Mouse (Mus musculus) heart, adult 2 months (tissue): ENCODE measurements around the gene Erbb4. TPM values are rescaled to one million over a fixed set of nuclear protein-coding genes. Genes with fewer than 3 reads are reported as not detected.

Experiments
- DNase-seq, 2 experiments: peaks; one replicate each; pipeline ENCODE4 v3.0.0; 2021
- H3K27ac ChIP-seq: fragments of 200-600 bp; 2 replicates; pipeline ENCODE4 v1.8.1; 2022
- H3K27me3 ChIP-seq: fragments of 200-500 bp; 2 replicates; pipeline ENCODE4 v1.6.1; 2012; ENCODE audit warnings: mild to moderate bottlenecking, low read length, inconsistent platforms, mixed read lengths; ENCODE audit not compliant: control insufficient read depth, insufficient read depth
- H3K36me3 ChIP-seq: fragments of 200-500 bp; 2 replicates; pipeline ENCODE4 v1.6.1; 2012; ENCODE audit warnings: low read length, inconsistent platforms; ENCODE audit not compliant: control insufficient read depth, insufficient read depth
- H3K4me1 ChIP-seq: fragments of 200-500 bp; 2 replicates; pipeline ENCODE4 v1.6.1; 2011; ENCODE audit warnings: low read length; ENCODE audit not compliant: control insufficient read depth, insufficient read depth
- H3K4me3 ChIP-seq: fragments of 200-600 bp; 2 replicates; pipeline ENCODE4 v1.8.1; 2022
- H3K79me2 ChIP-seq: fragments of 200-500 bp; replicated peaks from 2 replicates; pipeline ENCODE4 v1.6.1; 2012; ENCODE audit warnings: mild to moderate bottlenecking, inconsistent platforms, low read length, moderate library complexity, mixed read lengths; ENCODE audit not compliant: control insufficient read depth, insufficient read depth
- H3K9ac ChIP-seq: fragments of 200-500 bp; 2 replicates; pipeline ENCODE4 v1.6.1; 2012; ENCODE audit warnings: low read depth, mild to moderate bottlenecking, control low read depth, inconsistent platforms, low read length, mixed read lengths
- CTCF ChIP-seq: fragments of 200-600 bp; IDR thresholded peaks from 2 replicates; pipeline ENCODE4 v1.8.1; 2022; ENCODE audit warnings: antibody characterized with exemption, mild to moderate bottlenecking, moderate library complexity
- EP300 ChIP-seq: fragments of 200-500 bp; IDR thresholded peaks from 2 replicates; pipeline ENCODE4 v1.6.1; 2011; ENCODE audit warnings: low read depth, low read length, control low read depth; ENCODE audit not compliant: insufficient read depth
- POLR2A ChIP-seq: fragments of 200-500 bp; IDR thresholded peaks from 2 replicates; pipeline ENCODE4 v1.6.1; 2011; ENCODE audit warnings: mild to moderate bottlenecking, low read depth, low read length, control low read depth; ENCODE audit not compliant: insufficient read depth
- WGBS: fragments of 180-500 bp; shearing (Covaris S2); methylation state at CpG from one replicate; pipeline ENCODE4 v1.1.7; 2018; 5-methylcytosine and 5-hydroxymethylcytosine counted together
- intact Hi-C: fragments of 180-260 bp; cut with DNase I; formaldehyde crosslinking; loops from one replicate; pipeline ENCODE4 v1.15.1; 2025
- polyA plus RNA-seq: library from polyadenylated mRNA; depleted of rRNA; stranded (reverse); fragments of >200 nt; gene quantifications from 2 replicates; pipeline ENCODE4 v1.2.3, GENCODE M21; 2012
- total RNA-seq, 2 experiments: library from RNA; stranded (reverse); gene quantifications; 2 replicates each; pipeline ENCODE4 v1.2.3; 2021

The Erbb4 gene
- total and polyA plus RNA-seq, 3 experiments: 2.1 to 13.9 (median 10.3) TPM

DNA sequence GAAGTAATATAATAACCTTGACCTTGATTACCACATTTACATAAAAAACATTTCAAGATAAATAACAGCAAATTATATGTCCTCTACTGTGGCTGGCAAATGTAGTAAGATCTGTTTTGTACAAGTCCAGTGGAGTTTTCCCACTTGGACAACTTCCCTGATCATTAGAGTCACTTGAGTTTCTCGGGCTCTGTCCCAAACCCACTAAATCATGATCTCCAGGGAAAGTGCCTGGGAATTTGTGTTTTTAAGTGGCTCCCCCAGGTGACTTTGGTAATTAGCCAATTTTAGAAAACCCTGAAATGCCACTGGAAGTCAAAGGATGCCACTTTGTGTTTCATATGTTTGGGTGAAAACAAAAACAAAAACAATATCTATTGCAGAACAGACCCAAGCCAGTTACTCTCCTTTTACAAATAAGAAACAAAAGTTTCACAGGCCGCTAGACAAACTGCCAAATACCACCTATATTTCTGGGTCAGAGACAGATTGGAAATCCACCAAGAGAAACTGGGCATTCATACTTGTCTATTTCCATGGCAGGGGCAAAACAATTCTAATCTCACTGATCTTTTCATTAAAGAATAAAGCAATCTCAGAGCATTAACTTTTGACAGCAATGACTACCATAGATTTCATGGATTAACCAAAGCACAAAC, 234.8 kb downstream of the Erbb4 start:
- Histone ChIP-seq H3K36me3 (no peaks in the 10 kb centered on the region), H3K79me2 (no peaks in the 10 kb centered on the region), H3K4me1 (no peaks in the 10 kb centered on the region), H3K4me3 (no peak overlapping the region), H3K9ac (no peak overlapping the region), H3K27me3 (no peaks in the 10 kb centered on the region), H3K27ac (no peak overlapping the region)
- TF ChIP-seq POLR2A (no peak), CTCF (no peak), EP300 (no peak)
- DNase-seq: no peak
- 55% methylated on average over 2 of the region's 2 CpGs for WGBS
- intact Hi-C loops: no loop called here

- Histone ChIP-seq H3K27ac (no peak overlapping the region), H3K4me1 (no peaks in the 10 kb centered on the region), H3K36me3 (no peaks in the 10 kb centered on the region), H3K4me3 (no peak overlapping the region), H3K79me2 (no peaks in the 10 kb centered on the region), H3K27me3 (no peaks in the 10 kb centered on the region), H3K9ac (no peak overlapping the region)
- 90% methylated on average over 2 of the region's 2 CpGs for WGBS
- intact Hi-C loops: no loop called here
- TF ChIP-seq POLR2A (no peak), EP300 (no peak), CTCF (no peak)
- DNase-seq: no peak
Measured at GRCm38 (mm10) chr1:68860341-68860740, 247.5 kb downstream of the Erbb4 start.

DNA sequence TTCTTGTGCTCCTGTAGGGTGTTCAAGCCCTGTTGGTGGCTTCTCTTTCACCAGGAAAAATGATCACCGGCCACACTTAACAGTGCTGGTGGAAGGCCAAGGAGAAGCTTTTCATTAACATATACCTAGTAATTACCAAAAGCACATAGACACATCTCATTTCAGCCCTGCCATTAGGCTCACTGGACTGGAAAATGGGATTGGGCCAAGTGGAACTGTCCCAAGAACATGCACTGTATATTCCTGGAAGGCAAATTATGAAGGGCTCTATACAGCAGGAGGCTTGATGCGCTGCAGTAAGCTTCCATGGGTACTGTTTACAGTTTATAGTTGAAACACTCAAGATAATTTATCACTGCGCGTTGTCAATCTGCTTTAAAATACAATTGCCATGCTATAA, 248.4 kb downstream of the Erbb4 start:
- no peaks in the 10 kb centered on the region for H3K27me3 ChIP-seq
- WGBS: 90% methylated on average over 4 of the region's 4 CpGs

DNA sequence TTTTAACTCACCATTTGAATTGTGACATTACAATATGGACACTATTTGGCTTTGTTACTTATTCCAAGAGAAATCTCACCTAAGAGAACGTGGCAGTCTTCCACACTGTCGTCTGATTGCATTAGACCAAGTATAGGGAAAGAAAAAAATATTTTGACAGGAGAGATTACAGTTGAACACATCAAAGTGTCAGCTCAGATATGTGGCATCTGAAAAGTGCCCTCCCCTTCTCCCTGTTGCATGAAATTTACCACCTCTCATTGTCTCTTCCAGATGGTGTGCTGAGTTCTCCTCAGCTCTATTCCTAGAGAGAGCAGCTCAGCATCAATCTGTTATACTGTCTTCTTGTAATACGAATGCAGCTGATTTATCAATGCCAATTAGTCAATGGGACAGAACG, 268.5 kb downstream of the Erbb4 start:
- H3K27ac ChIP-seq: no peak overlapping the region
- TF ChIP-seq CTCF (no peak), EP300 (no peak), POLR2A (no peak)
- 56% methylated on average over 4 of the region's 4 CpGs for WGBS
- no peaks in the 10 kb centered on the region for H3K79me2 ChIP-seq
- H3K4me1 ChIP-seq: no peaks in the 10 kb centered on the region
- H3K27me3 ChIP-seq: no peaks in the 10 kb centered on the region
- H3K4me3 ChIP-seq: no peak overlapping the region
- H3K9ac ChIP-seq: no peak overlapping the region
- intact Hi-C loops: no loop called here
- H3K36me3 ChIP-seq: no peaks in the 10 kb centered on the region
- no peak for DNase-seq

More for the DNA sequence above, 248.4 kb downstream of the Erbb4 start:
- intact Hi-C loops: no loop called here
- Histone ChIP-seq H3K36me3 (no peaks in the 10 kb centered on the region), H3K79me2 (no peaks in the 10 kb centered on the region), H3K4me1 (no peaks in the 10 kb centered on the region), H3K9ac (no peak overlapping the region), H3K4me3 (no peak overlapping the region), H3K27ac (no peak overlapping the region)
- DNase-seq: no peak
- TF ChIP-seq CTCF: no peak
- no peak for TF ChIP-seq EP300
- no peak for TF ChIP-seq POLR2A

GRCm38 (mm10) chr1:68834686-68835085, 273.2 kb downstream of the Erbb4 start:
- no peaks in the 10 kb centered on the region for H3K27me3 ChIP-seq
- no peak overlapping the region for H3K4me3 ChIP-seq
- no peaks in the 10 kb centered on the region for H3K36me3 ChIP-seq
- H3K4me1 ChIP-seq: no peaks in the 10 kb centered on the region
- no peak overlapping the region for H3K9ac ChIP-seq
- no peak overlapping the region for H3K27ac ChIP-seq
- no peak for DNase-seq
- intact Hi-C loops: no loop called here
- TF ChIP-seq EP300: no peak
- TF ChIP-seq CTCF: no peak
- TF ChIP-seq POLR2A: no peak
- WGBS: 58% methylated on average over 3 of the region's 3 CpGs
- no peaks in the 10 kb centered on the region for H3K79me2 ChIP-seq

DNA sequence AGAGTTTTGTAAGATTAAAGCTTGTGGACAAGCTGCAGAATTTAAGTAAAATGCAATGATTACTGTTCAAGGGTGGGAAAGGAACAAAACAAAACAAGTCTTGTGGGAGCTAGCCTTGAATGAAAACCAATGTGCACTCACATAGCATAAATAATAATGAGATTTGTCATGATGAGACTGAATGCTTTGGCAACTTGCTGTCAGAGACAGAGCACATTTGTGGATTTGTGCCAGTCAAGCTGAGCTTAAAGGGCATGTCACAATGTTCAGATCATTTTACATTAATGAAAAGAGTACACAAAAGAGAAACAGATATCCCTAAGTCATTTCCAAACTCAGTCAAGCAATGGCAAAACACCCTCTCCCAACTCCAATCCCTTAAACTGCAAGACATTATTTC, 275.8 kb downstream of the Erbb4 start:
- Histone ChIP-seq H3K4me1 (no peaks in the 10 kb centered on the region), H3K9ac (no peak overlapping the region), H3K79me2 (no peaks in the 10 kb centered on the region), H3K4me3 (no peak overlapping the region), H3K27me3 (no peaks in the 10 kb centered on the region), H3K27ac (no peak overlapping the region), H3K36me3 (no peaks in the 10 kb centered on the region)
- DNase-seq: no peak
- no peak for TF ChIP-seq EP300
- TF ChIP-seq CTCF: no peak
- no peak for TF ChIP-seq POLR2A
- intact Hi-C loops: no loop called here
